26 mouse cellular contexts compared by ENCODE assay signal in the genomic region with DNA sequence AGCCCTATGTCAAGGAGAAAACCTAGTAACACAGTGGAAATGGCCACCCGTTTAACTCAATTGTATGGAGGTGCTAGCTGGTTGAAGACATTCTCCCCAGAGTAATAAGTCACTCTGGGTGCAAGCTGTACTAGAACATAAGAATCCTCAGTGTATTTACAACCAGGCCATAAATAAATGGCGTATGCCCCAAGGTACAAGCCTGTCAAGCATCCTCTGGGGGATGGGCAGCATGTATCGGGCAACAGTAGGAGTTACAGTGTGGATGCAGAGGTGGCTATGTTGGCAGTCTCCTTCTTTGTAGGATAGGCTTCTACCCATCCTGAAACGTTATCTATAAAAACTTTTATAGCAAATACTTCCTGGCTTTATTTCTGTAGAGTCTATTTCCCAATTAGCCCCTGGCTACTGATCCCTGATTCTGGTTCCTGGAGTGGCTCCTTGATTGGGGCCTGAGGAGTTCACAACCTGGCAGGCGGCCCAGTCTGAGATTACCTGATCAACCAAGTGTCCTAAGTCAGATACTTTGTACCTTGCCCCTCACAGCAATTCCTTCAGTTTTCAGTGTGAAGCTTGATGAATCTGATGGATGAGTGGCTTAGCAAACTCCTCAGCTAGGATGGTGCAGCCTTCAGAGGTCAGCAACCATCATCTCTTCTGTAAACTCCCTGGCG. TPM values are rescaled to one million over a fixed set of nuclear protein-coding genes. Genes with fewer than 3 reads are reported as not detected.
A peak's percentile ranks its signal among the peaks of the same experiment; 100 is the strongest.
DNase-seq lines count a peak whose midpoint lies in the region; ATAC-seq and TF ChIP-seq lines count a peak whose summit lies in the region.
"Had no signal": no experiment of that assay in that cellular context is flagged by ENCODE, and none has a peak within 500 bp of the region (broad histone marks: within the 10 kb centered on the region; RNA-seq: fewer than 3 reads in every experiment).

No protein-coding gene starts in this region.

- no peak for TF ChIP-seq POLR2A in kidney, adult 2 months (IDR thresholded peaks at IDR 0.05; ENCODE audit: low read depth, low read length)

- no peak for TF ChIP-seq CTCF in kidney, adult 2 months (conservative IDR thresholded peaks at IDR 0.05; ENCODE audit: insufficient read depth, insufficient read length, low read depth, low read length)
- no peak for TF ChIP-seq CTCF in hindbrain, postnatal 0 days (IDR thresholded peaks at IDR 0.05; ENCODE audit: low read depth)

- no peak overlapping the region for H3K27ac ChIP-seq in kidney, adult 2 months (ENCODE audit: insufficient read depth, low read depth, low read length)
- no peak overlapping the region for H3K27ac ChIP-seq in kidney, embryonic 14.5 days (ENCODE audit: low read depth, low read length)
- H3K27ac ChIP-seq in hindbrain, postnatal 0 days, result no peak overlapping the region
- H3K27ac ChIP-seq: embryonic facial prominence, embryonic 15.5 days; forebrain, embryonic 10.5 days; heart, adult 2 months; heart, embryonic 15.5 days; hindbrain, embryonic 10.5 days; hindbrain, embryonic 14.5 days had no signal

- no peaks in the 10 kb centered on the region for H3K9me3 ChIP-seq in kidney, embryonic 14.5 days (ENCODE audit: control insufficient read depth, low read length)
- H3K9me3 ChIP-seq in hindbrain, postnatal 0 days (ENCODE audit: low read length), result no peaks in the 10 kb centered on the region
- H3K9me3 ChIP-seq: embryonic facial prominence, embryonic 15.5 days; forebrain, embryonic 10.5 days; heart, embryonic 15.5 days; hindbrain, embryonic 10.5 days had no signal

- no peak overlapping the region for H3K4me3 ChIP-seq in kidney, adult 2 months (ENCODE audit: insufficient read depth, low read depth, low read length)
- H3K4me3 ChIP-seq in kidney, embryonic 14.5 days (ENCODE audit: low read length), result no peak overlapping the region
- no peak overlapping the region for H3K4me3 ChIP-seq in hindbrain, postnatal 0 days (ENCODE audit: low read length)
- H3K4me3 ChIP-seq: embryonic facial prominence, embryonic 15.5 days; erythroblast, embryonic 14.5 days; forebrain, embryonic 10.5 days; heart, adult 2 months; heart, embryonic 15.5 days; hindbrain, embryonic 10.5 days had no signal

- ATAC-seq in kidney, embryonic 14.5 days (ENCODE audit: low FRiP score, low TSS enrichment), result no peak
- ATAC-seq in hindbrain, postnatal 0 days, result no peak
- no peak for ATAC-seq in megakaryocyte-erythroid progenitor cell, adult 5-6 weeks (replicated peaks; ENCODE audit: low FRiP score, low TSS enrichment, poor library complexity, severe bottlenecking)
- ATAC-seq: forebrain, embryonic 14.5 days had no signal

- WGBS in kidney, adult 2 months, result 64% methylated on average over 6 of the region's 6 CpGs
- 70% methylated on average over 6 of the region's 6 CpGs for WGBS in kidney, embryonic 14.5 days
- 90% methylated on average over 6 of the region's 6 CpGs for WGBS in hindbrain, postnatal 0 days

- H3K4me2 ChIP-seq in kidney, embryonic 14.5 days (replicated peaks; ENCODE audit: low read depth, low read length), result no peak overlapping the region
- H3K4me2 ChIP-seq in hindbrain, postnatal 0 days (ENCODE audit: low read depth, low read length), result no peak overlapping the region
- H3K4me2 ChIP-seq: embryonic facial prominence, embryonic 15.5 days; heart, embryonic 11.5 days; heart, embryonic 15.5 days; hindbrain, embryonic 14.5 days had no signal

- H3K9ac ChIP-seq in kidney, embryonic 14.5 days (ENCODE audit: low read depth, low read length), result no peak overlapping the region
- no peak overlapping the region for H3K9ac ChIP-seq in hindbrain, postnatal 0 days (replicated peaks; ENCODE audit: low read length)
- H3K9ac ChIP-seq: embryonic facial prominence, embryonic 15.5 days; heart, embryonic 15.5 days; hindbrain, embryonic 14.5 days had no signal

- DNase-seq in kidney, adult 2 months, result peak; percentile 91
- DNase-seq in kidney, adult 8-10 months, result peak; percentile 82 to 88
- DNase-seq in kidney, postnatal 25 days, result peak; percentile 87 to 90
- DNase-seq in lung, adult 18-20 months, result no peak
- DNase-seq in hindbrain, postnatal 0 days (ENCODE audit: low spot score), result no peak
- DNase-seq: adrenal gland, adult 2 months; adrenal gland, postnatal 25 days; cerebellum, adult 2 months; cerebellum, postnatal 10 days; embryo, embryonic 11 days; heart, adult 2 months had no signal

- no peaks in the 10 kb centered on the region for H3K36me3 ChIP-seq in kidney, adult 2 months (ENCODE audit: control insufficient read depth, insufficient read depth, low read length)
- H3K36me3 ChIP-seq in kidney, embryonic 14.5 days (ENCODE audit: control insufficient read depth, insufficient read depth, low read length), result no peaks in the 10 kb centered on the region
- H3K36me3 ChIP-seq in hindbrain, postnatal 0 days (ENCODE audit: insufficient read depth, low read length), result no peaks in the 10 kb centered on the region
- H3K36me3 ChIP-seq: embryonic facial prominence, embryonic 15.5 days; forebrain, embryonic 10.5 days; heart, embryonic 15.5 days; hindbrain, embryonic 10.5 days had no signal

- no peaks in the 10 kb centered on the region for H3K27me3 ChIP-seq in kidney, adult 2 months (replicated peaks; ENCODE audit: control insufficient read depth, insufficient read depth, low read length)
- no peaks in the 10 kb centered on the region for H3K27me3 ChIP-seq in kidney, embryonic 14.5 days (ENCODE audit: control insufficient read depth, insufficient read depth, low read length)
- no peaks in the 10 kb centered on the region for H3K27me3 ChIP-seq in hindbrain, postnatal 0 days (ENCODE audit: insufficient read depth, low read length)
- H3K27me3 ChIP-seq: embryonic facial prominence, embryonic 15.5 days; heart, embryonic 15.5 days had no signal

- H3K4me1 ChIP-seq in kidney, adult 2 months (ENCODE audit: control insufficient read depth, insufficient read depth, low read length), result peaks cover 4% of the 10 kb centered on the region; the same call in 1 of the 2 replicates
- no peaks in the 10 kb centered on the region for H3K4me1 ChIP-seq in kidney, embryonic 14.5 days (ENCODE audit: control insufficient read depth, insufficient read depth, low read length)
- no peaks in the 10 kb centered on the region for H3K4me1 ChIP-seq in hindbrain, postnatal 0 days (ENCODE audit: insufficient read depth, low read length)
- H3K4me1 ChIP-seq: embryonic facial prominence, embryonic 15.5 days; heart, embryonic 15.5 days; hindbrain, embryonic 10.5 days had no signal

RNA-seq across cellular contexts. Expression of a gene that starts 18.3 kb away (rescaled TPM):
- 541 and 551 TPM in 2 replicates for polyA plus RNA-seq in kidney, adult 2 months (2012; rRNA removed)
- 365 and 387 TPM in 2 replicates for polyA plus RNA-seq in kidney, embryonic 14.5 days (2014; fragmentation: Nextera tagmentation; extraction: Ambion mirVana)
- total RNA-seq in hindbrain, postnatal 0 days (2014; rRNA removed), result 217 and 251 TPM in 2 replicates
- 355 and 363 TPM in 2 replicates for polyA plus RNA-seq in hindbrain, postnatal 0 days (2015; fragmentation: Nextera tagmentation; extraction: Ambion mirVana)
- total RNA-seq in megakaryocyte-erythroid progenitor cell, adult 5-6 weeks (2014; fragmentation: Nextera tagmentation), result 254 and 275 TPM in 2 replicates
- 241 and 307 TPM in 2 replicates for total RNA-seq in megakaryocyte-erythroid progenitor cell, adult 5-6 weeks (2017)

RNA-seq across cellular contexts. Expression of a gene that starts 18.4 kb away (rescaled TPM):
- 292 and 335 TPM in 2 replicates for polyA plus RNA-seq in kidney, adult 2 months (2012; rRNA removed)
- polyA plus RNA-seq in kidney, embryonic 14.5 days (2014; fragmentation: Nextera tagmentation; extraction: Ambion mirVana), result 301 and 415 TPM in 2 replicates
- 131 and 165 TPM in 2 replicates for total RNA-seq in hindbrain, postnatal 0 days (2014; rRNA removed)
- polyA plus RNA-seq in hindbrain, postnatal 0 days (2015; fragmentation: Nextera tagmentation; extraction: Ambion mirVana), result 442 and 445 TPM in 2 replicates
- total RNA-seq in megakaryocyte-erythroid progenitor cell, adult 5-6 weeks (2014; fragmentation: Nextera tagmentation), result 176 and 190 TPM in 2 replicates
- 253 and 291 TPM in 2 replicates for total RNA-seq in megakaryocyte-erythroid progenitor cell, adult 5-6 weeks (2017)

RNA-seq across cellular contexts. Expression of a gene that starts 24.2 kb away (rescaled TPM):
- polyA plus RNA-seq in kidney, adult 2 months (2012; rRNA removed), result not detected in 2 replicates
- polyA plus RNA-seq in kidney, embryonic 14.5 days (2014; fragmentation: Nextera tagmentation; extraction: Ambion mirVana), result not detected in 2 replicates
- not detected in 2 replicates for total RNA-seq in hindbrain, postnatal 0 days (2014; rRNA removed)
- 0.21 and 0.34 TPM in 2 replicates for polyA plus RNA-seq in hindbrain, postnatal 0 days (2015; fragmentation: Nextera tagmentation; extraction: Ambion mirVana)
- not detected in 2 replicates for total RNA-seq in megakaryocyte-erythroid progenitor cell, adult 5-6 weeks (2014; fragmentation: Nextera tagmentation)
- total RNA-seq in megakaryocyte-erythroid progenitor cell, adult 5-6 weeks (2017), result not detected in 2 replicates
- total RNA-seq: adrenal gland, adult 2 months; adrenal gland, postnatal 25 days; common myeloid progenitor, adult 5-6 weeks; gastrocnemius, adult 8-10 months; gastrocnemius, postnatal 4 days; heart, adult 2 months; heart, postnatal 25 days had no signal
- polyA plus RNA-seq: adrenal gland, adult 2 months; cerebellum, adult 2 months; embryonic facial prominence, embryonic 11.5 days; embryonic facial prominence, embryonic 15.5 days; erythroblast, embryonic 14.5 days; forebrain, embryonic 10.5 days; forebrain, embryonic 14.5 days; heart, adult 2 months; heart, embryonic 11.5 days; heart, embryonic 15.5 days; hindbrain, embryonic 14.5 days had no signal

RNA-seq across cellular contexts. Expression of a gene that starts 30.3 kb away (rescaled TPM):
- 4.6 and 5.3 TPM in 2 replicates for polyA plus RNA-seq in kidney, adult 2 months (2012; rRNA removed)
- polyA plus RNA-seq in kidney, embryonic 14.5 days (2014; fragmentation: Nextera tagmentation; extraction: Ambion mirVana), result 0.16 TPM in 1 of 2 replicates, not detected in the other
- total RNA-seq in hindbrain, postnatal 0 days (2014; rRNA removed), result 0.21 and 0.72 TPM in 2 replicates
- 0.48 and 0.64 TPM in 2 replicates for polyA plus RNA-seq in hindbrain, postnatal 0 days (2015; fragmentation: Nextera tagmentation; extraction: Ambion mirVana)
- total RNA-seq in megakaryocyte-erythroid progenitor cell, adult 5-6 weeks (2014; fragmentation: Nextera tagmentation), result 0.20 TPM in 1 of 2 replicates, not detected in the other
- 0.50 and 0.89 TPM in 2 replicates for total RNA-seq in megakaryocyte-erythroid progenitor cell, adult 5-6 weeks (2017)
- total RNA-seq: common myeloid progenitor, adult 5-6 weeks had no signal
- polyA plus RNA-seq: erythroblast, embryonic 14.5 days had no signal

RNA-seq across cellular contexts. Expression of a gene that starts 30.7 kb away (rescaled TPM):
- polyA plus RNA-seq in kidney, adult 2 months (2012; rRNA removed), result 1.4 and 2.2 TPM in 2 replicates
- polyA plus RNA-seq in kidney, embryonic 14.5 days (2014; fragmentation: Nextera tagmentation; extraction: Ambion mirVana), result 0.88 and 1.2 TPM in 2 replicates
- total RNA-seq in hindbrain, postnatal 0 days (2014; rRNA removed), result 17.2 and 21.7 TPM in 2 replicates
- polyA plus RNA-seq in hindbrain, postnatal 0 days (2015; fragmentation: Nextera tagmentation; extraction: Ambion mirVana), result 38.0 and 39.5 TPM in 2 replicates
- total RNA-seq in megakaryocyte-erythroid progenitor cell, adult 5-6 weeks (2014; fragmentation: Nextera tagmentation), result 1.8 TPM in 1 of 2 replicates, not detected in the other
- 1.5 TPM in 1 of 2 replicates, not detected in the other for total RNA-seq in megakaryocyte-erythroid progenitor cell, adult 5-6 weeks (2017)
- polyA plus RNA-seq: erythroblast, embryonic 14.5 days had no signal

Comparison
In these comparisons a context has a peak if more than half of its experiments do, and no peak if none do; other contexts are left out.
1. DNase-seq: peak in kidney, adult 2 months (single experiment), kidney, adult 8-10 months (2 of 2) and kidney, postnatal 25 days (2 of 2); none in lung, adult 18-20 months (0 of 2) and hindbrain, postnatal 0 days (single experiment).